Mouse (Mus musculus) ES-E14 (cell line): Measurements from ENCODE around the gene Ubp1. TPM values are rescaled to one million over a fixed set of nuclear protein-coding genes. Genes with fewer than 3 reads are reported as not detected.

Source experiments
- DNase-seq: peaks from one replicate; pipeline ENCODE4 v3.0.0-alpha.2; 2013; ENCODE audit warnings: low read depth, low spot score
- H3K27ac ChIP-seq: 2 replicates; pipeline ENCODE4 v1.5.1; 2012; ENCODE audit warnings: low read depth, mild to moderate bottlenecking, low read length, moderate library complexity, mixed read lengths; ENCODE audit not compliant: poor library complexity, insufficient read depth, severe bottlenecking
- H3K36me3 ChIP-seq: 2 replicates; pipeline ENCODE4 v1.6.1; 2012; ENCODE audit warnings: mild to moderate bottlenecking, low read length, moderate library complexity, mixed read lengths; ENCODE audit not compliant: control insufficient read depth, poor library complexity, insufficient read depth, severe bottlenecking
- H3K4me1 ChIP-seq, 2 experiments: fragments of 150-350 bp in 1 of 2; sonication (generic) in 1 of 2; 2 replicates each; pipeline ENCODE4 v1.6.1; 2012; ENCODE audit warnings: low read length in 2 of 2, mild to moderate bottlenecking in 1 of 2, mixed read lengths in 1 of 2; ENCODE audit not compliant: control insufficient read depth in 2 of 2, insufficient read depth in 2 of 2, poor library complexity in 1 of 2
- H3K4me3 ChIP-seq, 2 experiments: fragments of 150-350 bp in 1 of 2; sonication (generic) in 1 of 2; 2 replicates each; pipeline ENCODE4 v1.5.1; 2012; ENCODE audit warnings: low read length in 2 of 2, low read depth in 1 of 2, mild to moderate bottlenecking in 1 of 2, mixed read lengths in 1 of 2; ENCODE audit not compliant: insufficient read depth in 1 of 2, poor library complexity in 1 of 2, severe bottlenecking in 1 of 2
- H3K9ac ChIP-seq: 2 replicates; pipeline ENCODE4 v1.6.1; 2012; ENCODE audit warnings: low read depth, mild to moderate bottlenecking, low read length, mixed read lengths; ENCODE audit not compliant: poor library complexity, insufficient read depth, severe bottlenecking
- H3K9me3 ChIP-seq: fragments of 150-350 bp; sonication (generic); 2 replicates; pipeline ENCODE4 v1.6.1; 2012; ENCODE audit warnings: low read depth, mild to moderate bottlenecking, low read length; ENCODE audit not compliant: control insufficient read depth, insufficient read depth
- CHD2 ChIP-seq: IDR thresholded peaks from 2 replicates; pipeline ENCODE4 v1.6.1; 2014; ENCODE audit warnings: mild to moderate bottlenecking, low read depth, low read length, inconsistent platforms
- HCFC1 ChIP-seq: IDR thresholded peaks from 2 replicates; pipeline ENCODE4 v1.6.1; 2012; ENCODE audit warnings: low read length, inconsistent platforms, borderline replicate concordance; ENCODE audit not compliant: insufficient read depth
- MAFK ChIP-seq: IDR thresholded peaks from 2 replicates; pipeline ENCODE4 v1.6.1; 2014; ENCODE audit warnings: mild to moderate bottlenecking, low read depth, low read length, inconsistent platforms; ENCODE audit not compliant: insufficient read depth
- ZC3H11A ChIP-seq: IDR thresholded peaks from 2 replicates; pipeline ENCODE4 v1.6.1; 2012; ENCODE audit warnings: low read depth, mild to moderate bottlenecking, inconsistent platforms, low read length, borderline replicate concordance
- ZNF384 ChIP-seq: IDR thresholded peaks from 2 replicates; pipeline ENCODE4 v1.6.1; 2012; ENCODE audit warnings: low read depth, low read length, inconsistent platforms
- in situ Hi-C, 2 experiments: fragments of 600-800 bp; cut with MboI; formaldehyde crosslinking; loops; one replicate each; pipeline ENCODE4 v1.15.1; 2025; ENCODE audit warnings: low sequenced_read_pairs in 2 of 2, inconsistent platforms in 1 of 2; ENCODE audit not compliant: unreplicated experiment in 2 of 2
- total RNA-seq: library from RNA; depleted of rRNA; stranded (reverse); fragments of 300-350 nt; gene quantifications from 2 replicates; pipeline ENCODE4 v1.2.3, GENCODE M21; 2012

The Ubp1 gene
- total RNA-seq, 1 experiment = 80.3 TPM

GRCm38 (mm10) chr9:113990547-113991248, 60.0 kb downstream of the Ubp1 start:
- H3K4me3 ChIP-seq = no peak overlapping the region

DNA sequence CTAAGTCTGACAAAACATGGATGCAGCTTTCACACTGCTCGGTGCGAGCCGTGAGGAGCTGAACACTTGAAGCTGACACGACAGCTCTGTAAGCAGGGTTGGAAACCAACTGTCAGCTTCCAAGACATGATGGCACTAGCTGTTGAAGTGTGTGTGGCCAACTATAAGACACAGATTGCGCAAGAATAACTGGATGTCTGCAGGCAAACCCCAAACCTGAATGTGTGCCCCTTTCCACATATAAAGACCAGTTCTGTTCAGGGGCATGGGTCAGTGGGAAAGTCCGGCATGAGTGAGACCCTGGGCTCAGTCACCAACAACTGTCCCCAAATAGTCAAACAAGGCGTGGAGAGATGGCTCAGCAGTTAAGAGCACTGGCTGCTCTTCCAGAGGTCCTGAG, 62.1 kb downstream of the Ubp1 start:
- H3K4me1 ChIP-seq = peaks cover 0 to 3% of the 10 kb centered on the region in 2 experiments; a peak in 1 of 4 replicates
- TF ChIP-seq ZC3H11A = no peak
- TF ChIP-seq MAFK = no peak
- TF ChIP-seq ZNF384 = no peak
- TF ChIP-seq HCFC1 = no peak
- no peak for TF ChIP-seq CHD2
- in situ Hi-C loops = loop anchor here in 1 of 2 experiments (10.0 kb wide), 1 partner anchor 102 kb away; no protein-coding TSS in a partner anchor

More at GRCm38 (mm10) chr9:113990547-113991248, 60.0 kb downstream of the Ubp1 start:
- Histone ChIP-seq H3K4me1 (peaks cover 0 to 3% of the 10 kb centered on the region in 2 experiments; a peak in 1 of 4 replicates), H3K36me3 (no peaks in the 10 kb centered on the region), H3K9me3 (no peaks in the 10 kb centered on the region), H3K9ac (no peak overlapping the region; the same call in 1 of the 2 replicates), H3K27ac (no peak overlapping the region)
- in situ Hi-C loops = loop anchor here in 1 of 2 experiments (10.0 kb wide), 1 partner anchor 104 kb away; no protein-coding TSS in a partner anchor
- peak; percentile 66 for DNase-seq
- TF ChIP-seq ZC3H11A (peak; percentile 69), ZNF384 (no peak)

GRCm38 (mm10) chr9:113998311-113998710, 67.6 kb downstream of the Ubp1 start:
- no peaks in the 10 kb centered on the region for H3K9me3 ChIP-seq
- in situ Hi-C loops = loop anchor here in 1 of 2 experiments (10.0 kb wide), 1 partner anchor 96 kb away; no protein-coding TSS in a partner anchor
- H3K4me3 ChIP-seq = no peak overlapping the region
- H3K9ac ChIP-seq = no peak overlapping the region
- no peak overlapping the region for H3K27ac ChIP-seq
- no peak for TF ChIP-seq HCFC1
- no peak for TF ChIP-seq MAFK
- no peak for TF ChIP-seq CHD2
- TF ChIP-seq ZNF384 = no peak
- no peak for TF ChIP-seq ZC3H11A
- H3K4me1 ChIP-seq = no peaks in the 10 kb centered on the region
- no peak for DNase-seq
- H3K36me3 ChIP-seq = no peaks in the 10 kb centered on the region

More for the DNA sequence above, 62.1 kb downstream of the Ubp1 start:
- Histone ChIP-seq H3K9ac (no peak overlapping the region), H3K9me3 (no peaks in the 10 kb centered on the region), H3K36me3 (no peaks in the 10 kb centered on the region), H3K27ac (no peak overlapping the region), H3K4me3 (no peak overlapping the region)
- no peak for DNase-seq

DNA sequence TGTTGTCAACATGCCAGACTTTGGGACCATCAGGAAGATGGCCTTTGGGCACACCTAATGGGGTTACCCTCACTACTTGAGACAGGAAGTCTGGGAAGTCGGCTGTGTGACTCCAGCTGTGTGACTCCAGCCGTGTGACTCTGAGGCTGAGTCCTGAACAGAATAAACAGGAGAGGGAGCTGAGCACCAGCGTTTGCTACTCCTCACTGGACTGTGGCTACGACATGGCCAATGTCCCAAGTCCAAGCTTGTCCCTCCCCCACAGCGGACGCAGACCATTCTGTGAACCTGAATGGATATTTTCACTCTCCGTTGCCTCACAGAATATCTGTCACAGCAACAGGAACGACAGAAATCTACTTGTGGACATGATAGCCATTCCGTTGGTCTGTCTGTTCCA, 76.1 kb downstream of the Ubp1 start:
- TF ChIP-seq ZC3H11A = no peak
- TF ChIP-seq CHD2 = no peak
- TF ChIP-seq ZNF384 = no peak
- TF ChIP-seq MAFK = no peak
- TF ChIP-seq HCFC1 = no peak
- no peak overlapping the region for H3K9ac ChIP-seq
- H3K4me3 ChIP-seq = no peak overlapping the region
- in situ Hi-C loops = no loop called here
- no peaks in the 10 kb centered on the region for H3K36me3 ChIP-seq
- H3K27ac ChIP-seq = no peak overlapping the region
- DNase-seq = no peak
- peaks cover 0 to 7% of the 10 kb centered on the region in 2 experiments; a peak in 1 of 4 replicates for H3K4me1 ChIP-seq
- H3K9me3 ChIP-seq = no peaks in the 10 kb centered on the region
